Mouse (Mus musculus): Measurements from ENCODE around the gene Frat1.
A peak's percentile ranks its signal among the peaks of the same experiment; 100 is the strongest.

The Frat1 gene

DNA sequence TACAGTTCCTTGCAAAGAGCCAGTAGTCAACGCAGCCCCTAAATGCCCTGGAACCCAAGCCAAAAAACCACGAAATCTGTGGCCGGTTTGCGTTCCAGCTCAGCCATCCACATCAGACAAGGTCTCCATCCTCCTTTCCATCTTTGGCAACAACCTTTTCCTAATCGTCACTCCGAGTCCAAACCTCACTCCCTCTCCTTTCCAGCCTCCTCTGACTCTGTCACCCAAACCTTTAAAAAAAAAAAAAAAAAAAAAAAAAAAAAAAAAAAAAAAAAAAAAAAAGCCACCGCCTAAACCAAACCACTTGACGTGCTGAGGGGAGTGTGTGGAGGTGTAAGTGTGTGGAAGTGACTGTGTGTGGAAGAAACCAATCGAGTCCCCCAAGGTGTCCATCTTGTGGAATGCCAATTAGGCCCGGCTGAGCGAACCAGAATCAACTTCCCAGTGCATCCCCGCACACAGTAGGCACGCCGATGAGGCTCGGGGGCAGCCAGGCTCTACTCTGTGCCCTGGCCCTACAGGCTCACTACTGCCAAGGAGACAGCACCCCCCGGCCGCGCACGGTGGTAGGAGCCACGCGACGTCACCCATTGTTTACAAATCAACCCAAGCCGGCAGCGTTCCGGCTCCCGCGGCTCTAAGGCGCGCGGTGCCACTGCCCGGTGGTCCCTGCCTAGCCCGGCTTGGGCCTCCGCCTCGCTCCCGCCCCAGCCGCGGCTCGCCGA lies at the start of gene Frat1:
Gene Frat1, plus strand, starts transcription at position 590 of the 725 bp plus-strand sequence.
- DNase-seq (ENCODE audit: low spot score in 2 of 2), result peak; percentile 81 to 88

DNA sequence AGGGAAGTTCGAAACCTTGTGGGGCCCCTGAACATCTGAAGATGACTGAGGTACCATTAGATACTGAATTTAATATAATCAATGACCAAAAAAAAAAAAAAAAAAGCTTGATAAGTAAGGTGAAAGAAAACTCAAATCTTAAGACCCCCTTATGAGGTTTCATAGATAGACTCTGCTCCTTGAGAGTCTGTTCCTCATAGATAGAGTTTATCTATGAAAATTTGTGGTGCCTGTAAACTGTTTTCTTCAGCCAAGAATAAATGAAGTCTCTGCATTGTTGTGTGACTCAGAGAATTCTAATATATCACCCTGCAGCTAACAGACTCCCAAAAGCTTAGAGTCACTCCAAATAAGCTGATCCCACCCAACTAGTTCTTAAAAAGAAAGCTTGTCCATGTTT lies 42.9 kb upstream of the Frat1 start:
- no peak for DNase-seq (ENCODE audit: low spot score in 2 of 2)

DNA sequence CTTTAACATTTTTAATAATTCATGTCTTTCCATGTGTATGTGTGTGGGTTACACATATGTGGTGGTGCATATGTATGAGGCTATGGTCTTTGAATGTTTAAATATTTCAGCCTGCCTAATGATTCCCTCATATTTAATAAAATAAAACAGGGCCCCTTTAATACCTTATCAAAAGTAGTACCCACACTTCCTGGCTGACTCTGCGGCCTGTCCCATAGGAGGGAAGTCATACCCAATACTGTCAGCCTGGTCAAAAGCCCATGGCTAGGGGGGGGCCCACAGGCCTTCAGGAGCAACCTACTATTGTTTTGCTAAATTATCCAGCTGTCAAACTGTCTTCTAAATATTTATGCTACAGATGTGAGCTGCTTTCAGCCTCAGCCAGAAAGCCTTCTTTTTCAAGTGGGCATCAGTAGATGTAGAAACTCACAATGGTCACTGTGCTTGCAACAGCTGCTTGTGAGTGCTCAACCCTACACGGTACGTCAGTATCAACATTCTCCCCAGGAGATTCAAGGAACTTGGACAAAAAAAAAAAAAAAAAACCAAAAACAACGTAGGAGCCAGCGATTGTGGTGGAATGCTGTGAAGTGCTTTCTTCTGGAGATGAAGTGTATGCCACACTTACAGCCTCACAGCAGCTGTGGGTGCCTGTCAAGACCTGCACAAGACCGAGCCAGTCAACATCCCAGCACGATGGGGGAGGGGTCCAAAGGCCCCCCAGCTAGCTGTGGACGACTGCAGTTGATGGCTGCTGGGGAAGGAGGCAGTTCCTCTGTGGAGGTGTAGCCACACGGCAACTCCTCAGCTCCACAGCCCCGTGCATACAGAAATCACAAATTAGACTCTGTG lies 40.4 kb upstream of the Frat1 start:
- no peak for DNase-seq (ENCODE audit: low spot score in 2 of 2)

DNA sequence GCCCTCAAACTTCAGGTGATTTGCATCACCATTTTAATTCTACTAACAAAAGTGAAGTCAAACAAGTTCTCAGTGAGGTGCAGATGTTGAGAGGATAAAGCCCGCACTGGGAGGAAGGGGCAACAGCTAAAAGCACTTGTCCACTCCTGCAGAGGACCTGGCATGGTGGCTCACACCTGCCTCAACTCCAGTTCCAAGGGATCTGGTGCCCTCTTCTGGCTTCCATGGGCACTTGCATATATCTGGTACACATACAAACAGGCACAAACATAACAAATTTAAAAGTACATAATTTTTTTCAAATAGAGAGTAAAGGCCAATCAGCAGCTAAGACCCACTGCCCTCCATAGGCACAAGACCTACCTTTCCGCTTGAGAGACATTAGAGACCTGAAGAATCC lies 38.4 kb upstream of the Frat1 start:
- DNase-seq (ENCODE audit: low spot score in 2 of 2), result no peak

DNA sequence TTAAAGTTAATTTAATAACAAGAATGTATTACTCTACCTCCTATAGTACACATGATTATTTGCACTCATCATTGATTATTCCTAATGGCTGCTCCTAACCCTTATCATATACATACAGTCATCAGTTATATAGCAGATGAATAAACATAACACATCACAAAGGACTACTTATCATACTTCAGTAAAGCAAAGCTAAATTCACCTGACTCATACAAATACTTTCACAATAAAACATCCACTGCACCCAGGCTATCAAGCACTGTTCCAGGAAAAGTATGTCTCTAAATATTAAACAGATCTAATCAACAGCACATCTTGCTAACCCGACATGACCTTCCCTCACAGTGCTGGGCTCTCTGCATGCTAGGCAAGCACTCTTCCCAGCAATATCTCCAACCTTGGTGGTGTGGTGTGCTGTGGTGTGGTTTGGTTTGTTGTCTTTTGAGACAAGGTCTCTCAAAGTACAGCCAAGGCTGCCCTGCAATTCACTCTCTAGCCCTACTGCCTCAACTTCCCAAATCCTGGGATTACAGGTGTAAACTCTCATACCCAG lies 36.8 kb upstream of the Frat1 start:
- no peak for DNase-seq (ENCODE audit: low spot score in 2 of 2)

DNA sequence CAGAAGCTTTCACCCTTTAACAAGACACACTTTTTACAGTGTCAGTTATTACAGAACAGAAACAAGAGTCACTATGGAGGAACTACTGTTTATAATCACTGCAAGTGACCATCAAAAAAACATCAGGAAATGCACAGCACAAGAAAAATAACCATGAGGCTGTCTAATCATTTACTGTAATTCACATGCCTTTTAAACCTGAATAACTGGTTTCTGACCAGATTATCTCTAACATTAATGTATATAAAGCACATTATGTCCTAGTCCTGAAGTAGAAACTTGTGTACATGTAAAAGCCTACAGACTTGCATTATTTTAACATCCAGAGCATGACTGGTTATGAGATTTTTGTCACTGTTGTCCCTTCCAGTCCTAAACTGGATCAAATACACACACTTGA lies 35.8 kb upstream of the Frat1 start:
- no peak for DNase-seq (ENCODE audit: low spot score in 2 of 2)

DNA sequence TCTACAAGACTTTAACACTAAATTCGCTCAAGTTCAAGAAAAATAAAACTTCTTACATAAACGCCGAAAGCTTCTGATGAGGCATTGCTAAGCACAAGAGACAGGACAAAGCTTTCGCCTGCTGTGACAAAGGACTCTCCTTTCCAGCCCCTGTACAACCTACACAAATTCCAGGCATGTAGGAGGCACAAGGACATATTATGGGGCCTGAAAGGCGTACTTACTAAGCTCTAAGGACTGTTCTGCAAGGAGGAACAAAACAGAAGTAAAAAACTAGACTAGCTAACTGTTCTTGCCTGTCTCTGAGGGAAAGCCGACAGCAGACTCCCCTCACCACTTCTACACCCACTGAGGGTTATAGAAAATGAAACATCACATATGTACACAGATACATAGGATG lies 34.9 kb upstream of the Frat1 start:
- DNase-seq (ENCODE audit: low spot score in 2 of 2), result no peak

DNA sequence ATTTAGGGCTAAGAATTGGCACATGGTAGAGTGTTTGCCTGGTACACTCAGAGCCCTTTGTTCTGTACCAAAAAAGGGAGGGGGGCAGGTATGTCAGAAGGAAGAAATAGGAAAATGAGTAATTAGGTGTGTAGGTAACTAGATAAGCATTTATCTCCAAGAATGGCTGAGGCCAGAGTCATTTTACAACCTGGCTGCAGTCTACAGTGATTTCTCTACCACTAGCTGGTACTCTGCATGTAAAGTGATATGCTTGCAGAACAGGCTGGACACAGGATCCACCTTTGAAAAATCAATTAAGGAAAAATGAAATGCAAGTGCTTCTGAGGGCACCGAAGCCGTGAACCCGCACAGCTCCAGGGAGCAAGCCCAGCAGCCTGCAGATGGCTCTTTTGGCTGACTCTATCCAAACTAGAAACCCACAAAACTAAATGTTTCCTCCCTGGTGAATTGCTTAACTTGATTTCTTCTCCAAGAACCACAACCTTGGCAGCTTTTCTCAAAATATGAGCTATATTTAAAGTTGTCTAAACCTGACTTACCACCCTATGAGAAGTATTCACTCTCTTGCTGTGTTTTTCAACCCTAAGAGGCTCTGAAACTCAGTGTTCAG lies 33.5 kb upstream of the Frat1 start:
- no peak for DNase-seq (ENCODE audit: low spot score in 2 of 2)

DNA sequence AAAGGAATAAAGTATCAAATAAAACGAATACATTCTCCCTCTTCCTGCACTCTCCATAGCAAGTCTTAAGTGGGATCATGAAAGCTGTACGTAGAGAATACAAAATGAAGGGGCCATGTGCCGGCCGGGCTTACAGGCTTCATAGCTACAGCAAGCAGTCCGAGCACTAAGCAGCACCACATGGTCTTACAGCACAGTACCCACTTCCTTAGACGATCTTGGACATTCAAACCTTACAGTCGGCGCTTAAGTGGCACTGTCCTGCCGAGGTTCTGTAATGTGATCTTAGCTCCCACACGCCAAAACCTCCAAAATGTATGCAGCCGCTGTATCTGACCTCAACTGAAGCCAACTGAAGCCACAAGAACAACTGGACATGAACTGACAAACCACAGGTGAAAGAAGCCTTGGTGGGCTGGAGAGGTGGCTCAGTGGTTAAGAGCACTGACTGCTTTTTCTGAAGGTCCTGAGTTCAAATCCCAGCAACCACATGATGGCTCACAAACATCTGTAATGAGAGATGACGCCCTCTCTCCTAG lies 32.9 kb upstream of the Frat1 start:
- DNase-seq (ENCODE audit: low spot score in 2 of 2), result no peak

DNA sequence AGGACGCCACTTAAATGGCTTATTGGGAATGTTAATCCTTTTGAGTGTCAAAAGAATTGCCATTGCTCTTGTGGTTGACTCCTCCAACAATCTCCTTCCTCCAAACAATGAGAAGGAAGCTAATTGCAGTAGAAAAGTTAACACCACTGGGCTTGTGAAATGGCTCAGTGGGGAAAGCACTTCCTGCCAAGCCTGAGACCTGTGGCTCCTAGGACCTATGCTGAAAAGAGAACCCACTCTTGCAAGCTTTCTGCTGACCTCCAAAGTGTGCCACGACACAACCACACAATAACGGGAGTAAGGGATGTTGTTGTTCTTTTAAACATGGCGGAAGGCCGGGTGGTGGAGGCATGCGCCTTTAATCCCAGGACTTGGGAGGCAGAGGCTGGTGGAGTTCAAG lies 32.2 kb upstream of the Frat1 start:
- DNase-seq (ENCODE audit: low spot score in 2 of 2), result no peak

DNA sequence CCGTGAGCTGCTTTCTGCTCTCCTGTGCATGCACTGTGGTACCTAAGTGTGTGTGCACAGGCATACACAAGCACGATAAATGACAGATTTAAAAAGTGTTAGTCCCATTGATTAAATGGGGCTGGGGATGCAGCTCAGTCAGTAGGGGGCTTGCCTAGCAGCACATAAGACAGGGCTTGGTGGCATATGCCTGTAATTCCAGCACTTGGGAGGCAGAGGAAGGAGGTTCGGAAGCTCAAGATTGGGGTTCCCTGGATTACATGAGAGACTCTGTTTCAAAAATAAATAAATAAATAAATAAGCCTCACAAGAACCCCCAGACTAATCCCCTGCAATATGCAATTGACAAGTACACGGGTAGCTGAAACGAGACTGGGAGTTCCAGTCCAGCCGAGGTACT lies 29.3 kb upstream of the Frat1 start:
- no peak for DNase-seq (ENCODE audit: low spot score in 2 of 2)

DNA sequence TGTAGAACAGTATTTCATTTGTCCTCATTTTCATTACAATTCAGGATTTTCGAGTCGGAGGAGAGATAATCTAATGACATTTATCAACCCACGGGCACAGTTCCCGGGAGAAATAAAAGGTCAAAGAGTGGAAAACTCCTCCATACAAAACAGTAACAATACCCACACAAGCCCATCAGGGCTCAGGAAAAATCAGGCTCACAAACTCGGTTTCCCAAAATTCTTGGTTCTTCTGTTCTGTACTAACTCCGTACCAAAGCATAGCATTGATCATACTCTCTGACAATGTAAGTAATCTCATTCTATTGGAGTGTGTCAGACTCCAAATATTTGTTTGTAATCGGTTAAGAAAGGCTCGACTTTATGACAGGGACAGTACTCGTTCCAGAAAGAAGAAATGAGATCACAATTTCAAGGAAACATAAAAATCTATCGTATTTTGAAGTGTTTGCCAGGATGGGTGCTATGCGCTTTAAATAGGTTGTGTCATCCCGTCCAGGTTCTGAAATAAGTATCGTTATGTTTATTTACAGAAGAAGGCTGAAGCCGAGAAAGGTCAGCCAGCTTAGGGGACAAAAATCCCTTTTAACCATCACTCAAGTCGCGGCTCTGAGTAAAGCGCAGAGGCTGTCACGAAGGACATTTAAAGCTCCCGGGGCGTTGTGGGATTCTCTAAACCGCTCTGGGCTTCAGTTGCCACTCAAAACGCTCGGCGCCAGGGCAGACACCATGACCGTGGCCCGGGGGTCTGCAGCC lies 28.6 kb upstream of the Frat1 start:
- DNase-seq (ENCODE audit: low spot score in 2 of 2), result peak in 1 of 2 experiments; percentile 6

DNA sequence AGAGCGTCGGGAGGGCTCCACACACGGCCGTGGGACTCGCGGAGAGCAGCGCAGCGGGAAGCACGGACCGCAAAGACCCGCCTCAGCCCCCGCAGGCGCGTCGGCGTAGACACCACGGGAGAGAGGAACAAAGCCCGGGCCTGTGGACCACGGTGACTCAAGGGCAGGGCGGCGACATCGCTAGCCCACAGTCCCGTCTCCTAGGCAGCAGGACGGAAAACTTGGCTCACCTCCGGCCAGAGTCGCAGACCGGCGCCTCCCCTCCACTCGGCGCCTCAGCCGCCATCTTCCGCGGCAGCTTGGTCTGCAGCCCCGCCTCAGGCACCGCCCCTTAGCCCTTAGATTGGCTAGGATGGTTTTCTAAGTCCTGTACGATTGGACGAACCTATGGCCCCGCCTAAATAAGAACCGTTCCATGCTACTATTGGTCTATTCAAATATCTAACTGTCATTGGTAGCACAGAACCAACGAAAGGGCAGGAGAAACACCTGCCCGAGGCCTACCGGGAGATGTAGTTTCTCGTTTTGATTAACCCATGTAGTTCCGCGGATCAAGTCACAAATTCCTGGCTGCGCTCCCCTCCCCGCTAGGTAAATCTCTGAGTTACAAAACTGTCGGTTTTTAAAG lies 27.9 kb upstream of the Frat1 start, which contains the start of gene Arhgap19:
Gene Arhgap19, minus strand, starts transcription at position 306 of the 628 bp plus-strand sequence.
- DNase-seq (ENCODE audit: low spot score in 2 of 2), result peak; percentile 82 to 91

DNA sequence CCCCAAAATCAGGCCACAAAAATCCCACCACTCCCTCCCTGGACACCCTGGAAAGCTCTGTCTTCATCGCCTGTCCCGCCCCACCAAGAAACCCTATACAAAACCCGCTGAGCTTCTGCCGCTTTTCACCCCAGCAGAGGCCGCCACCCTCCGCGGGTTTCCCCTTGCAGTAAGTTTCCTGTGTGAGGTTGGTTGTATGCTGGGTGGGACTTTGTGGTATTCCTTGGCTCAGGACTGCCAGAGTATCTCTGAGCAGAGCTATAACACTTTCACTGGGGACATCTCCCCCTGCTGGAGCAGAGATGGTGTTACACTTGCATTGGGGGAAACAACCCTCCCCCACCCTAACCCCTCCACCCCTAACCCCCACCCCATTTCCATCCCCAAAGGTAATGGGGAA lies 26.4 kb upstream of the Frat1 start:
- DNase-seq (ENCODE audit: low spot score in 2 of 2), result no peak

DNA sequence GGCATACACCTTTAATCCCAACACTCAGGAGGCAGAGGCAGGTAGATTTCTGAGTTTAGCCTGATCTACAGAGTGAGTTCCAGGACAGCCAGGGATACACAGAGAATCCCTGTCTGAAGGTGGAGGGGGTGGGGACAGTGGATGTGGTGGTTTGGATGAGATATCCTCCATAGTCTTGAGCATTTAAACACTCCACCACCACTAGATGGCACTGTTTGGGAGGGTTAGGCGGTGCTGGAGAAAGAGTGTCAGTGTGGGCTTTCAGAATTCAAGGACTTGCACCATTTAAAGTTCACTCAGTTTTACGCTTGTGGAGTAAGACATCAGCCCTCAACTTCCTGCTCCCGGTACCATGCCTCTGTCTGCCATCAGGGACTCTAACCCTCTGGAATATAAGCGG lies 23.9 kb upstream of the Frat1 start:
- no peak for DNase-seq (ENCODE audit: low spot score in 2 of 2)

DNA sequence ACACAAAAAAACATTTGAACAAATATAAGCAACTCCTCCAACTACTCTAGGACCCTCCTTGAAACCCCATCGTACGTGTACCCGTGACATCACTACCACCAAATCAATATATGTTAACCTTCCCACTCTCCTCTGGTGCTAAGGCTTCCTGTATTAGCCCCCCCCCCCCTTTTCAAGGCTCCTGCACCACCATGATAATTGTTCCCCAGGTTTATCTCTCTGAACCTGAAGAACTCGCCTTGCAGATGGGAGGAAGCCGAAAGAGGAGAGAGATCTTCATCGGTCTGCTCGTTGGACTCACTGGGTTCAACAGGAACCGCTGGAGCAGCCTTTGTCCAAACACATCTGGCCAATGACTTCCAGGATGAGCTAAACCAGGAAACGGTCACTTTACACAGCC lies 22.3 kb upstream of the Frat1 start:
- DNase-seq (ENCODE audit: low spot score in 2 of 2), result no peak

DNA sequence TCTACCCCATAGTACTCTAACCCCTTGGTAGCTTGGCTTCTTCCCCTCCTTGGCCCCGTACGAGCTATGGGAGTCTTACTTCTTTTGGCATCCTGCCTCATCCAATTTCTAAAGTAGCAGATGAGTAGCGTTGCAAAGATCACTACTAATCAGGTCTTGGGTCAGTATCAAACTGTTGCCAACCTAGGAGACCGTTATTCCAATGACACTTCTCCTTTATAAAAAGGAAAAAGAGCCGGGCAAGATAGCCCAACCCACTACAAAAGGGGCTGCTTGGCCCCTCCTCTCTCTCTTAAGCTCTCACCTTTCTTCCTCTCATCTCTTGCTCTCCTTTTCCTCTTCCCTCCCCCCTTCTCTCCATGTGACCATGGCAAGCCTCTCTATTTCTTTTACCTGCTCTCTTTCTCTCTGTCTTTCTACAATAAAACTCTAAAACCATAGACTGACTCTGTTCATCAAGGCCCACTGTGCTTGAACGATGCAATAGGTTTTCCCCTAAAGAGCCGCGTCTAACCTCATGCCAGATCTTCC lies 21.6 kb upstream of the Frat1 start:
- no peak for DNase-seq (ENCODE audit: low spot score in 2 of 2)

DNA sequence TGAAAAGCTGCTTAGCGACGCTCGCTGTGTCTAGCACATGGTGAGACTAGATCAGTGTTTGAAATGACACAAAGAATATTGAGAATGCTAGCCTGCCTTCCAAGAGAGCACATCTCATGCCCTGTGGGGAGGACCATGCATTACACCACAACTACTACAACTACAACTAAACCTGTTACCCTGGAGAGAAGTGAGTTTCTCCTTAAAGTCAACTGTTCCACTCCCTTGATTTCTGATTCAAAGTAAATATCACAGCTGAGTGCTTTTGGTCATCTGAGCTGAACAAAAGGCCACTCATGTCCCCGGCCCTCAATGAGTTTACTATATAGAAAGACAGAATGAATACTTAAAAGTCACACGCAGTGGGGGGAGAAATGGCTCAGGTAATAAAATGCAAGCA lies 19.7 kb upstream of the Frat1 start:
- no peak for DNase-seq (ENCODE audit: low spot score in 2 of 2)

DNA sequence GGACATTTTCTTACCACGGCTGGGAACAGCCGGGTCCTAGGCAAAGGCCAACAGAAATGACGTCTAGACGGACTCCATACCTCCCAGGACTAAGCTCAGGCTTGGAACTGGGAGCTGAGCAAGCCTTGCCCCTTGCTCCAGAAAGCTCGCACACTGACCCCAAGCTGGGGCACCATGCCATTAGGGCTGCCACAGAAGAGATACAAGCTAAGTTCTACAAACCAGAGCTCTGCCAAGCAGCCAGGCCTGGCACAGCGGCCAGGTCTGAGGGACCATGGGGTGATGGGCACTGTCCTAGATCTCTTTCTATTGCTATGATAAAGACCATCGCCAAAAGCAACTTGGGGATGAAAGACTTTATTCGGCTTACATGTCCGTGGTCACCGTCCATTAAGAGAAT lies 17.2 kb upstream of the Frat1 start:
- peak in 1 of 2 experiments; percentile 56 for DNase-seq (ENCODE audit: low spot score in 2 of 2)

DNA sequence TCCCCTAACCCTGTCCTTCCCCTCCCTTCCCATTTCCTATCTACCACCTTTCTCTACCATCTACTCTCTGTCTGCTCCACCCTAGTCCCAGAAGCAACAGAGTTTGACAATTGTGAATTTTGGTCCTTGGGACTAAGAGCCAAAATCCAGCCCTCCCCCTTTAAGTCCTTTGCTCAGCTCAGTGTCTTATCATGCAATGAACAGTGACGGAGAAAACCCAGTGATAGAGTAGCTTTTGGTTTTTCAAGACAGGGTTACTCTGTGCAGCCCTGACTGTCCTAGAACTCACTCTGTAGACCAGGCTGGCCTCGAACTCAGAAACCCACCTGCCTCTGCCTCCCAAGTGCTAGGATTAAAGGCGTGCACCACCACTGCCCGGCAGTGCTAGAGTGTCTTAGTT lies 16.4 kb upstream of the Frat1 start:
- no peak for DNase-seq (ENCODE audit: low spot score in 2 of 2)

DNA sequence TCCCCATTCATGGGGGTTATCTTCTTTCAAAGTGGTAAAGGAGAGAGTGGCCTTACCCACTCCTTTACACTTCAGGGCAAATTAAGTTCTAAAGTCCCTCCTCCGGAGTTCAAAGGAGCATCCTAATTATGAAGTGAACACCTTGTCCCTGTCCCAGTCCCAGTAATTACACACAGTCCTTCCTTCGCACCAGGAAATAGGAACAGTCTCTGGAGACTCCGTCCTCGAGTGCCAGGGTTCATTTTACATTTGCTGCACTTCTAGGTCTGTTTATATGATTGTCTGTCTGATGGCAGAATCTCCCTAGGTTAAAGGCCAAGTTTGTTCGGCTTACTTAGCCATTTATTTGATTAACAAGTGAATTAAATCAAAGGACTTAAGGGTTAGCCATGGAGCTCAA lies 13.4 kb upstream of the Frat1 start:
- no peak for DNase-seq (ENCODE audit: low spot score in 2 of 2)

Measured in urinary bladder, postnatal 36 days (tissue).